In the genomic region with DNA sequence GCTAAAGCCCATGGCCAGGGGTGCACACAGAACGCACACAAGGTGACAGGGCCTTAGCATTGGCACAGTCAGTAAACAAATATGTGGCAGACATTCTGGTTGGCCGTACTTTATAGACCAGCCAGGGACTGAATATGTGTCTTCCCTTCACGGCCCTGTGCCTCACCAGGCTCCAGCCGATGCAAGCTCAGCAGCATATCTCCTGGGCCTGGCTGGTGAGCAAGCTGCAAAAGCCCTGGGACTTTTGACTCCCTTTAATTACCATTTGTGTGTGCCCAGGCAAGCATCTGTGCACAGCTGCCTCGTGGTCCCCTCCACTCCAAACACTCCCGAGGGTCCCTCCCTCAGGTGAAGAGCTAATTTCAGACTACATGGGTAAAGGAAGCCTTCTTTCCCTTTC, we compare ENCODE assay signal across 13 mouse cellular contexts.
DNase-seq lines count a peak whose midpoint lies in the region; ATAC-seq and TF ChIP-seq lines count a peak whose summit lies in the region.
"Had no signal": no experiment of that assay in that cellular context is flagged by ENCODE, and none has a peak within 500 bp of the region (broad histone marks: within the 10 kb centered on the region; RNA-seq: fewer than 3 reads in every experiment).

No protein-coding gene starts in this region.

- no peak overlapping the region for H3K4me3 ChIP-seq in hindbrain, embryonic 11.5 days (ENCODE audit: low read depth, low read length)
- H3K4me3 ChIP-seq in hindbrain, postnatal 0 days (ENCODE audit: low read length), result no peak overlapping the region
- no peak overlapping the region for H3K4me3 ChIP-seq in hindbrain, embryonic 14.5 days (replicated peaks; ENCODE audit: low read length)
- no peak overlapping the region for H3K4me3 ChIP-seq in kidney, postnatal 0 days (replicated peaks; ENCODE audit: low read depth, low read length)
- H3K4me3 ChIP-seq in neural tube, embryonic 13.5 days, result no peak overlapping the region

- no peak overlapping the region for H3K4me2 ChIP-seq in hindbrain, embryonic 11.5 days (replicated peaks; ENCODE audit: low read depth, low read length)
- no peak overlapping the region for H3K4me2 ChIP-seq in hindbrain, postnatal 0 days (ENCODE audit: low read depth, low read length)
- no peak overlapping the region for H3K4me2 ChIP-seq in hindbrain, embryonic 14.5 days (replicated peaks)
- no peak overlapping the region for H3K4me2 ChIP-seq in kidney, postnatal 0 days (ENCODE audit: low read length)
- H3K4me2 ChIP-seq in neural tube, embryonic 13.5 days, result no peak overlapping the region

- H3K36me3 ChIP-seq in hindbrain, embryonic 11.5 days (ENCODE audit: control insufficient read depth, insufficient read depth, low read length), result no peaks in the 10 kb centered on the region
- no peaks in the 10 kb centered on the region for H3K36me3 ChIP-seq in hindbrain, postnatal 0 days (ENCODE audit: insufficient read depth, low read length)
- no peaks in the 10 kb centered on the region for H3K36me3 ChIP-seq in hindbrain, embryonic 14.5 days (replicated peaks; ENCODE audit: control insufficient read depth, insufficient read depth)
- H3K36me3 ChIP-seq in kidney, postnatal 0 days (ENCODE audit: insufficient read depth, low read length), result no peaks in the 10 kb centered on the region
- no peaks in the 10 kb centered on the region for H3K36me3 ChIP-seq in neural tube, embryonic 13.5 days
- H3K36me3 ChIP-seq: G1E had no signal

- H3K27ac ChIP-seq in hindbrain, embryonic 11.5 days (ENCODE audit: low read depth, low read length), result peak overlapping the region; percentile 70
- no peak overlapping the region for H3K27ac ChIP-seq in hindbrain, postnatal 0 days
- peak overlapping the region; percentile 39; the same call in 1 of the 2 replicates for H3K27ac ChIP-seq in hindbrain, embryonic 14.5 days
- 0 out of 2 replicates have a peak overlapping the region, but pooled peaks have one; percentile 22 for H3K27ac ChIP-seq in kidney, postnatal 0 days
- H3K27ac ChIP-seq in neural tube, embryonic 13.5 days (replicated peaks), result peak overlapping the region; percentile 68

- intact Hi-C loops in heart, postnatal 36 days (cut with DNase I), result loop anchor here (2.0 to 10.0 kb wide), 5 partner anchors 232 to 951 kb away; no protein-coding TSS in a partner anchor

- 29% methylated on average over 6 of the region's 6 CpGs for WGBS in hindbrain, embryonic 11.5 days
- 37% methylated on average over 6 of the region's 6 CpGs for WGBS in hindbrain, postnatal 0 days
- WGBS in hindbrain, embryonic 14.5 days, result 18% methylated on average over 6 of the region's 6 CpGs
- WGBS in kidney, postnatal 0 days, result 46% methylated on average over 6 of the region's 6 CpGs
- 21% methylated on average over 6 of the region's 6 CpGs for WGBS in neural tube, embryonic 13.5 days

- no peak overlapping the region for H3K9ac ChIP-seq in hindbrain, embryonic 11.5 days (ENCODE audit: low read depth, low read length)
- no peak overlapping the region for H3K9ac ChIP-seq in hindbrain, postnatal 0 days (replicated peaks; ENCODE audit: low read length)
- no peak overlapping the region for H3K9ac ChIP-seq in hindbrain, embryonic 14.5 days
- H3K9ac ChIP-seq in kidney, postnatal 0 days (ENCODE audit: low read depth, low read length), result no peak overlapping the region
- H3K9ac ChIP-seq in neural tube, embryonic 13.5 days, result 0 out of 2 replicates have a peak overlapping the region, but pooled peaks have one; percentile 18

- H3K9me3 ChIP-seq in hindbrain, embryonic 11.5 days (ENCODE audit: control insufficient read depth, low read length), result no peaks in the 10 kb centered on the region
- H3K9me3 ChIP-seq in hindbrain, postnatal 0 days (ENCODE audit: low read length), result no peaks in the 10 kb centered on the region
- H3K9me3 ChIP-seq in hindbrain, embryonic 14.5 days (ENCODE audit: control insufficient read depth, low read length), result no peaks in the 10 kb centered on the region
- no peaks in the 10 kb centered on the region for H3K9me3 ChIP-seq in kidney, postnatal 0 days (replicated peaks; ENCODE audit: low read length)
- H3K9me3 ChIP-seq in neural tube, embryonic 13.5 days, result no peaks in the 10 kb centered on the region

- no peak for ATAC-seq in hindbrain, embryonic 11.5 days (ENCODE audit: low FRiP score)
- ATAC-seq in hindbrain, postnatal 0 days, result no peak
- no peak for ATAC-seq in hindbrain, embryonic 14.5 days (ENCODE audit: low FRiP score)
- no peak for ATAC-seq in kidney, postnatal 0 days (replicated peaks; ENCODE audit: low FRiP score, low read depth)
- ATAC-seq in neural tube, embryonic 13.5 days (ENCODE audit: low read depth), result no peak
- ATAC-seq: inflammation-experienced regulatory T-cells, adult 6 months had no signal

- DNase-seq in hindbrain, embryonic 11.5 days (ENCODE audit: low spot score), result no peak
- no peak for DNase-seq in hindbrain, postnatal 0 days (ENCODE audit: low spot score)
- no peak for DNase-seq in hindbrain, embryonic 14.5 days (ENCODE audit: low spot score)
- DNase-seq in kidney, postnatal 0 days (ENCODE audit: low spot score), result no peak
- DNase-seq in spleen, adult 18-20 months, result no peak
- no peak for DNase-seq in heart, postnatal 36 days
- DNase-seq: adrenal gland, postnatal 14 days; cerebellum, postnatal 14 days; lung, postnatal 36 days; thymus, adult 2 months had no signal

- H3K4me1 ChIP-seq in hindbrain, embryonic 11.5 days (replicated peaks; ENCODE audit: control insufficient read depth, insufficient read depth, low read length), result peaks cover 15% of the 10 kb centered on the region
- peaks cover 6% of the 10 kb centered on the region; the same call in 1 of the 2 replicates for H3K4me1 ChIP-seq in hindbrain, postnatal 0 days (ENCODE audit: insufficient read depth, low read length)
- H3K4me1 ChIP-seq in hindbrain, embryonic 14.5 days (replicated peaks; ENCODE audit: control insufficient read depth, insufficient read depth, low read length), result peaks cover 28% of the 10 kb centered on the region
- peaks cover 22% of the 10 kb centered on the region; the same call in 1 of the 2 replicates for H3K4me1 ChIP-seq in kidney, postnatal 0 days (replicated peaks; ENCODE audit: insufficient read depth, low read length)
- H3K4me1 ChIP-seq in neural tube, embryonic 13.5 days (replicated peaks), result peaks cover 52% of the 10 kb centered on the region

- no peaks in the 10 kb centered on the region for H3K27me3 ChIP-seq in hindbrain, embryonic 11.5 days (ENCODE audit: control insufficient read depth, insufficient read depth, low read length)
- no peaks in the 10 kb centered on the region for H3K27me3 ChIP-seq in hindbrain, postnatal 0 days (ENCODE audit: insufficient read depth, low read length)
- no peaks in the 10 kb centered on the region for H3K27me3 ChIP-seq in hindbrain, embryonic 14.5 days (ENCODE audit: control insufficient read depth, insufficient read depth, low read length)
- H3K27me3 ChIP-seq in kidney, postnatal 0 days (ENCODE audit: insufficient read depth, low read length), result no peaks in the 10 kb centered on the region
- peaks cover 9% of the 10 kb centered on the region; the same call in 1 of the 2 replicates for H3K27me3 ChIP-seq in neural tube, embryonic 13.5 days

- TF ChIP-seq CTCF in hindbrain, postnatal 0 days (IDR thresholded peaks at IDR 0.05; ENCODE audit: low read depth), result no peak
- no peak for TF ChIP-seq CTCF in kidney, postnatal 0 days (IDR thresholded peaks at IDR 0.05; ENCODE audit: low read depth)
